Mouse (Mus musculus) small intestine, adult 2 months (tissue): ENCODE measurements around the gene Unc50.

ENCODE experiments used
- CTCF ChIP-seq: fragments of 200-500 bp; IDR thresholded peaks from 2 replicates; pipeline ENCODE4 v1.5.1; 2012; ENCODE audit warnings: low read depth, mild to moderate bottlenecking, control low read depth, inconsistent platforms, low read length, moderate library complexity, mixed read lengths; ENCODE audit not compliant: insufficient replicate concordance, insufficient read length; ENCODE audit errors: extremely low read depth
- POLR2A ChIP-seq: fragments of 200-500 bp; IDR thresholded peaks from 2 replicates; pipeline ENCODE4 v1.6.1; 2012; ENCODE audit warnings: low read depth, mild to moderate bottlenecking, control low read depth, inconsistent platforms, low read length, moderate library complexity

DNA sequence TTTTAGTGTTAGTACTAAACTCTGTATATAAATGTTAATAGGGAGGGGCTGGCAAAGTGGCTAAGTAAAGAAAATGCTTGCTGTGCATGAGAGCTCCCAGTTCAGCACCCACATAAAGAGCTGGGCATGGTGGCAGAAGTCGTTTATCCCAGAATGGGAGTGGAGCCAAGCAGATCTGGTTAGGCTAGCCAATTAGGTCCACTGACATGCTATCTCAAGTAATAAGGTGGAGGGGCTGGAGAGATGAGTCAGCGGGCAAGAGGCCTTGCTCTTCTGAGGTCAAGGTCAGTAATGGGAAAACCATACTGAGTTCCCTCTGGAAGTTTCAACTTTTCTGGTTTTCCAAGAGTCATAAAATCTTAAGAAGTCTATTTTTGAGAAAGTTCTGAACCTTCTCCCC lies 1.0 kb upstream of the Unc50 start:
- no peak for TF ChIP-seq CTCF
- TF ChIP-seq POLR2A = no peak
